Mouse (Mus musculus) kidney, adult 2 months (tissue): ENCODE results near the gene Coro1b.

Experiments used
- CTCF ChIP-seq: fragments of 200-500 bp; conservative IDR thresholded peaks from 2 replicates; pipeline ENCODE4 v1.5.1; 2011; ENCODE audit warnings: low read depth, mild to moderate bottlenecking, control low read depth, low read length, moderate library complexity, mixed read lengths; ENCODE audit not compliant: insufficient read depth, insufficient read length
- POLR2A ChIP-seq: fragments of 200-500 bp; IDR thresholded peaks from one replicate; pipeline ENCODE4 v1.6.1; 2011; ENCODE audit warnings: low read depth, low read length, control low read depth

DNA sequence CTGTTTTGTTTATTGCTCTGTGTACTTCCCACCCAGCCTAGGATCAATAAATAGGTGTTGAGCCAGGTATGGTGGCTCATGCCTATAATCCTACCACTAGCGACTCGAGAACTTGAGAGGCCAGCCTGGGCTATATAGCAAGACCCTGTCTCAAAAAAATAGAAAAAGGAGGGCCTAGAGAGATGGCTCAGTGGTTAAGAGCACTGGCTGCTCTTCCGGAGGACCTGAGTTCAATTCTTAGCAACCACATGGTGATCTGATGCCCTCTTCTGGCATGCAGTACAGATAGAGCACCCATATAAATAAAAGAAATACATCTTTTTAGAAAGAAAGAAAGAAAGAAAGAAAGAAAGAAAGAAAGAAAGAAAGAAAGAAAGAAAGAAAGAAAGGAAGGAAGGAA lies 54.7 kb downstream of the Coro1b start:
- TF ChIP-seq POLR2A (no peak), CTCF (no peak)
